Mouse (Mus musculus): Measurements from ENCODE around the gene Stxbp2. TPM values are rescaled to one million over a fixed set of nuclear protein-coding genes. Genes with fewer than 3 reads are reported as not detected.
"Not testable (repeated sequence)": the region's sequence is repeated elsewhere in the genome, so short reads cannot be mapped to it uniquely, and the experiment has no call there.

Gene Stxbp2
- total RNA-seq (2021) = 1 to 10 TPM; 1.6 to 3.8 TPM
- long read RNA-seq, experiment 1, partial matches to known transcripts = 0 of 2 reads
- long read RNA-seq, experiment 1, other reads (novel, unspliced or antisense) = 1 of 2 reads
- long read RNA-seq, experiment 2, partial matches to known transcripts = 0 of 2 reads
- long read RNA-seq, experiment 2, other reads (novel, unspliced or antisense) = 1 of 2 reads

DNA sequence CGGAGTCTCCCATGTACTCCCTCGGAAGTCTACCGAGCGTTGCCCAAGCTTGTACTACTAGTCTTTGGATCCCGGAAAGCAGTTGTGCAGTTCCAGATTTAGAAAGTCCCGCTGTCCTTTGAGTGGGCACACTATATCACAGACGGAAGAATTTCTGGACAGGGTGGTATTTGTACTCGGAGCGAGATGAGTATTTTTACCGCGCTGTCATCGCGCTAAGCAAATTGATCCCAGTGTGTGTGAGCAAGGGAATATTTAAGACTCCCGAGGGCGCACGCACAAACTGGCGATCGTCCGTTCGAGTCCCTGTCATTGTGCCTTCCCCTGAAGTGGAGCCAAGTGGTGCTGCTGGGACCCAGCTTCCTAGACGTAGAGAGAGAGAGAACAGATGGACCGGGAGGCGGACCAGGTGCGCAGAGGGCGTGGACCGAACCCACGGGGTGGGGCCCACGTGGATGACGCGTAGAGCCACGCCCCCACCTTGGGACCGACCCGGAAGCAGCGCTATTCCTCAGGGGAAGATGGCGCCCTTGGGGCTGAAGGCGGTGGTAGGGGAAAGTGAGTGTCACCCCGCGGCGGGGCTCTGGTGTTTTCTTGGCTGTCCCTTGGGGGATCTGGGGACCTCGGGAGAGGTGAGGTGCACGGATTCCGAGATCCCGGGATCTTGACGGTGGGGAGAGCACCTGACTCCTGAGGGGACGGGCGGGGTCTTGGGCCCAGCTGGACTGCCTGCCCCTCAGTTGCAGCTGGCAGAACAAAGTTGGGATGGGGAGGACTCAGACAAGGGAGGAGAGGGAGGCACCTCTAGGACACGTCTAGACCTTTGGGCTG is at the start of gene Stxbp2:
Stxbp2 (plus strand) TSS at position 309 of the 831 bp plus-strand sequence.
- intact Hi-C loops (cut with DNase I; ENCODE audit: low total_unique reads) = no loop called here
- no peak for DNase-seq

- DNase-seq; intact Hi-C loops (cut with DNase I; ENCODE audit: low total_unique reads): not testable (repeated sequence)
Observed at GRCm38 (mm10) chr8:3581961-3582360, 48.8 kb upstream of the Stxbp2 start.

GRCm38 (mm10) chr8:3586452-3586851 is 44.3 kb upstream of the Stxbp2 start:
- intact Hi-C loops (cut with DNase I; ENCODE audit: low total_unique reads) = no loop called here
- DNase-seq = no peak

GRCm38 (mm10) chr8:3586993-3587390 is 43.8 kb upstream of the Stxbp2 start, which contains the start of gene Camsap3:
Gene Camsap3, plus strand, starts transcription at chr8:3587293.
- intact Hi-C loops (cut with DNase I; ENCODE audit: low total_unique reads) = no loop called here

GRCm38 (mm10) chr8:3587391-3588257 is 43.1 kb upstream of the Stxbp2 start:
- no peak for DNase-seq
- intact Hi-C loops (cut with DNase I; ENCODE audit: low total_unique reads) = no loop called here

More at GRCm38 (mm10) chr8:3586993-3587390, 43.8 kb upstream of the Stxbp2 start, which contains the start of gene Camsap3:
- no peak for DNase-seq

GRCm38 (mm10) chr8:3588258-3588633 is 42.5 kb upstream of the Stxbp2 start:
- intact Hi-C loops (cut with DNase I; ENCODE audit: low total_unique reads) = no loop called here
- no peak for DNase-seq

DNA sequence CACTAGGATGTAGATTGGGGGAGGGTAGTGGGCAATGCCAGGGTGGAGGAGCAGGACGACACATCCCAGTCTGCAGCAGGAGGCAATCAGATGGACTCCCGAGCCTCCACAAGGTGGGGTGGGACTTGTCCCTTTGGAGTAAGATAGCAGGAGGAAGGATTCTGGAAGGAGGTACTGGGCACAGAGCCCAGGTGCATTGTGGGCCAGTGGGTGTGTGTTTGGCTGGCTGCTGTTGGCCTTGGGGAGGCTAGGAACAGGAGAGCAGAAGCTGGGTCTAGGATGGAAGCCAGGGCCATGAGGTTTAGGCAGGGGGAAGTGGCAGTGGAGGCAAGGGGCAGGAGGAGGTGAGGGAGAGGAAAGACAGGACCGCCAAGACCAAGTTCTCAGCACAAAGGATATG is 37.3 kb upstream of the Stxbp2 start:
- no peak for DNase-seq
- intact Hi-C loops (cut with DNase I; ENCODE audit: low total_unique reads) = no loop called here

GRCm38 (mm10) chr8:3594466-3594865 is 36.3 kb upstream of the Stxbp2 start:
- intact Hi-C loops (cut with DNase I; ENCODE audit: low total_unique reads) = no loop called here

GRCm38 (mm10) chr8:3598054-3598453 is 32.7 kb upstream of the Stxbp2 start:
- no peak for DNase-seq
- intact Hi-C loops (cut with DNase I; ENCODE audit: low total_unique reads) = no loop called here

More at GRCm38 (mm10) chr8:3594466-3594865, 36.3 kb upstream of the Stxbp2 start:
- no peak for DNase-seq

DNA sequence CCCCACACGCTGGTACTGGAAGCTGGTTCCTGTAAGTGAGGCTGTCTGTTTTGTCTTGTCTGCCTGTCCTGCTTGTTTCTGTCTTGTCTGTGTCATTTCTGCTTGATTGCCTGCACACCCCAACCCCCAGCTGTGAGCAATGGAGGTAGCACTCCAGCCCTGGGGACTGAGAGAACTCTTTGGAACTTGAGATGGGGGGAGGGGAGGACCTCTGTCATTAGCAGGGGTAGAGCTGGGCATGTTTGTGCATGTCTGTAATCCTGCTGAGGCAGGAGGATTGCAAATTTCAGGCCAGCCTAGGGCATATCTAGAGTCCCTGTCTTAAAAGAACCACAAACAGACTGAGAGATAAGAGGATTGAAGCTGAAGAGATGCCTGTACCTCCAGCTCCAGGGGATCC is 31.5 kb upstream of the Stxbp2 start:
- no peak for DNase-seq
- intact Hi-C loops (cut with DNase I; ENCODE audit: low total_unique reads) = no loop called here

- intact Hi-C loops (cut with DNase I; ENCODE audit: low total_unique reads) = no loop called here
- DNase-seq = peak; percentile 65
Observed at GRCm38 (mm10) chr8:3600401-3600800, 30.4 kb upstream of the Stxbp2 start.

- intact Hi-C loops (cut with DNase I; ENCODE audit: low total_unique reads) = no loop called here
- no peak for DNase-seq
Observed at GRCm38 (mm10) chr8:3603439-3603838, 27.3 kb upstream of the Stxbp2 start.

DNA sequence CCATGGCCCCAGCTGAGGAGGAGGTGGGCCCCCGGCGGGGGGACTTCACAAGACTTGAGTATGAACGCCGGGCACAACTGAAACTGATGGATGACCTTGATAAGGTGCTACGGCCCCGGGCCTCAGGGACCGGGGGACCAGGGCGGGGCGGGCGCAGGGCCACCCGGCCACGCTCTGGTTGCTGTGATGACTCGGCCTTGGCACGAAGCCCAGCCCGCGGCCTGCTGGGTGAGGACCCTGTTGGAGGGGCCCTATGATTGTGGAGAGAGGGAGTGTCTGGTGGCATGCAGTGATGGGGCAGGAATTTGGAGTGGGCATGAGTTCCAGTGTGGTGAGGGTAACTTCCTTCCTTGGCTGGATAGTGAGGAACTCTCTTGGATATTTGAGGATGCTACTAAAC is 24.2 kb upstream of the Stxbp2 start:
- no peak for DNase-seq
- intact Hi-C loops (cut with DNase I; ENCODE audit: low total_unique reads) = no loop called here

GRCm38 (mm10) chr8:3607822-3608221 is 22.9 kb upstream of the Stxbp2 start:
- intact Hi-C loops (cut with DNase I; ENCODE audit: low total_unique reads) = no loop called here
- no peak for DNase-seq

DNA sequence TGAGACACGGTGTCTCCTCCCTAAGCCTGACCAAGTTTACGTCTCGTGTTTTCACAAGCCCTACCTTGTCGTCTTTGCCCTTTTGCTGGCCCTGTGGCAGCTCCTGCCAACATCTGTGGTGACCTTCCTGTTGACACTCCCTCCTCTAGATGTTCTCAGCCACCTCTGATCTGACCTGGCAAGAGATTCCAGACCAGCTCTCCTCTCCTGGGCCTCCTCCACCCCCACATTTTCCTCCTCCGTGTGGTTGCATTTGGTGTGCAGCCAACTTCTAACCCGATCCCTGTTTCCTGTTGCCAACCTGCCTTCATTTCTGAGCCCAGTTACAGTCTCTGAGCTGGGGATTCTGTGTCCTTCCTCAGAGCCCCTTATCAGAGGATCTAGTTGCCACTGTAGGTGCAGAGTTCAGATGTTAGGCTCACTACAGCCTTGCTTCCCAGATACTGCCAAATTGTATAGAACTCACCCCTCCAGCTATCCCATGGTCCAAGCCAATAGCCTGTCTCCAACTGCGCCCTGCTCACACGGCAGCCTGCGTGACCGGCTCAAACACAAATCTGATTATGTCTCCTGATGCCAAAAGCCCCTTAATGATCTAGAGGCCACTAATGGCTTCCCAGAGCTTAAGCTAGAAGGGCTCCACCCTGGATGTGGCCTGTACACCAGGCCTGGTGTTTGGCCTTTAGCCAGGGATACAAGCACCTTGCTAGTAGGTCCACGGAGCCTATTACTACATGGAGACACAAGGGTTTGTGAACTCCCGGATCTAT is 21.5 kb upstream of the Stxbp2 start:
- DNase-seq = no peak
- intact Hi-C loops (cut with DNase I; ENCODE audit: low total_unique reads) = no loop called here

- intact Hi-C loops (cut with DNase I; ENCODE audit: low total_unique reads) = no loop called here
- no peak for DNase-seq
Observed at GRCm38 (mm10) chr8:3609816-3610150, 21.0 kb upstream of the Stxbp2 start.

- DNase-seq = peak; percentile 97
- intact Hi-C loops (cut with DNase I; ENCODE audit: low total_unique reads) = loop anchor here (10.0 kb wide), 1 partner anchor 53 kb away; the partner anchor contains the start of genes Fcor and Trappc5
Observed at GRCm38 (mm10) chr8:3621199-3621970, 9.4 kb upstream of the Stxbp2 start, which contains the start of the genes Xab2 and Pet100. Gene Xab2, minus strand, starts transcription at chr8:3621316. Gene Pet100, plus strand, starts transcription at chr8:3621548.

GRCm38 (mm10) chr8:3622119-3622518 is 8.6 kb upstream of the Stxbp2 start:
- no peak for DNase-seq
- intact Hi-C loops (cut with DNase I; ENCODE audit: low total_unique reads) = loop anchor here (10.0 kb wide), 1 partner anchor 53 kb away; the partner anchor contains the start of genes Fcor and Trappc5

Data from gastrocnemius, postnatal 14 days (tissue).